Mouse (Mus musculus): ENCODE measurements around the gene Cat. TPM values are rescaled to one million over a fixed set of nuclear protein-coding genes. Genes with fewer than 3 reads are reported as not detected.

Cat gene
- polyA plus RNA-seq, 1 experiment from 2014 or later = 98.2 TPM

DNA sequence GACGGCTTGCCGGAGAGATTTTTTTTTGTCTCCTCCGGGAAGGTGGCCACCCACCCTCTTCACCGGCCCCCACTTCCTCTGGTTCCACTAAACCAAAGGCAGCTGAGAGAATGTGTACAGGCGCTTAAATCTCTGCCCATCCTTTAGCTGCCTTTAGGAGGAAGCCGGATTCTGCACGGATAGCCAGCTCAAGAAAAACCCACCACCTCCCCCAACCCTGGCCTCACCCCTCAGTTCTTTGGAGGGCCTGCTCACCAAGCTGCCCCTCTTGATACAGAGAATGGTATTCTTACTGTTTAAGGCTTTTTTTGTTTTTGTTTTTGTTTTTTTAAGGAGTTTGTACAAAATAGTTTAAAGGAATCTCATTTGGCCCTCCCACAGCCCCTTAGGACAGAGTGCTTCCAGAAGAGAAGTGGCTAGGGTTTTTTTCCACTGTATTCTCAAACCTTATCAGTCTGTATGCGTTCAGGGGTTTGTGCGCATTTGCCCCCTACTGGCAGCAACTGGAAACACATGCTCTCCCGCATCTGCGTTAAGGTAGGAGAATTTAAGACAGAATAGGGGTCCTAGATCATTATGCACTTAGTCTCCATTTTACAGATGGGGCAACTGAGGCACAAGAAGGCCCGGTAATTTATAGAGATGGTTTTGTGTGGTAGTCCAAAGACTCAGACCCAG lies 60.5 kb downstream of the Cat start:
- H3K27me3 ChIP-seq (ENCODE audit: poor library complexity, severe bottlenecking) = peaks cover 19% of the 10 kb centered on the region
- peak overlapping the region; percentile 31; the same call in 1 of the 2 replicates for H3K4me3 ChIP-seq
- WGBS = 15% methylated on average over 12 of the region's 12 CpGs
- H3K36me3 ChIP-seq (replicated peaks) = no peaks in the 10 kb centered on the region
- H3K4me1 ChIP-seq = peaks cover 47% of the 10 kb centered on the region
- DNase-seq (ENCODE audit: extremely low spot score, low spot score) = peak; percentile 66
- H3K27ac ChIP-seq = peak overlapping the region; percentile 62
- H3K9me3 ChIP-seq = no peaks in the 10 kb centered on the region

GRCm38 (mm10) chr2:103423884-103424283 lies 61.1 kb downstream of the Cat start:
- Histone ChIP-seq H3K4me3 (peak overlapping the region; percentile 31; the same call in 1 of the 2 replicates), H3K36me3 (replicated peaks) (no peaks in the 10 kb centered on the region), H3K9me3 (no peaks in the 10 kb centered on the region), H3K4me1 (peaks cover 47% of the 10 kb centered on the region), H3K27ac (peak overlapping the region; percentile 62), H3K27me3 (ENCODE audit: poor library complexity, severe bottlenecking) (peaks cover 19% of the 10 kb centered on the region)
- 43% methylated on average over 12 of the region's 12 CpGs for WGBS
- no peak for DNase-seq (ENCODE audit: extremely low spot score, low spot score)

GRCm38 (mm10) chr2:103420650-103421507 lies 64.1 kb downstream of the Cat start:
- DNase-seq (ENCODE audit: extremely low spot score, low spot score) = no peak
- H3K4me1 ChIP-seq = peaks cover 25% of the 10 kb centered on the region
- H3K4me3 ChIP-seq = no peak overlapping the region
- peaks cover 17% of the 10 kb centered on the region for H3K27me3 ChIP-seq (ENCODE audit: poor library complexity, severe bottlenecking)
- no peaks in the 10 kb centered on the region for H3K9me3 ChIP-seq
- 80% methylated on average over 15 of the region's 15 CpGs for WGBS
- no peak overlapping the region for H3K27ac ChIP-seq
- H3K36me3 ChIP-seq (replicated peaks) = no peaks in the 10 kb centered on the region

- Histone ChIP-seq H3K27me3 (ENCODE audit: poor library complexity, severe bottlenecking) (0 out of 2 replicates have a peak, but pooled peaks cover 8% of the 10 kb centered on the region), H3K27ac (no peak overlapping the region), H3K9me3 (no peaks in the 10 kb centered on the region), H3K36me3 (replicated peaks) (no peaks in the 10 kb centered on the region), H3K4me1 (peaks cover 11% of the 10 kb centered on the region), H3K4me3 (no peak overlapping the region)
- WGBS = 89% methylated on average over 3 of the region's 3 CpGs
- DNase-seq (ENCODE audit: extremely low spot score, low spot score) = no peak
Measured at GRCm38 (mm10) chr2:103415774-103416173, 69.2 kb downstream of the Cat start.

GRCm38 (mm10) chr2:103413381-103413780 lies 71.6 kb downstream of the Cat start:
- H3K27me3 ChIP-seq (ENCODE audit: poor library complexity, severe bottlenecking) = 0 out of 2 replicates have a peak, but pooled peaks cover 8% of the 10 kb centered on the region
- H3K9me3 ChIP-seq = no peaks in the 10 kb centered on the region
- WGBS = 90% methylated on average over 5 of the region's 5 CpGs
- H3K4me3 ChIP-seq = no peak overlapping the region
- H3K27ac ChIP-seq = no peak overlapping the region
- DNase-seq (ENCODE audit: extremely low spot score, low spot score) = no peak
- no peaks in the 10 kb centered on the region for H3K36me3 ChIP-seq (replicated peaks)
- peaks cover 11% of the 10 kb centered on the region for H3K4me1 ChIP-seq

- 82% methylated on average over 3 of the region's 3 CpGs for WGBS
- Histone ChIP-seq H3K36me3 (replicated peaks) (no peaks in the 10 kb centered on the region), H3K4me1 (peaks cover 16% of the 10 kb centered on the region), H3K4me3 (no peak overlapping the region), H3K27ac (no peak overlapping the region), H3K9me3 (no peaks in the 10 kb centered on the region), H3K27me3 (ENCODE audit: poor library complexity, severe bottlenecking) (0 out of 2 replicates have a peak, but pooled peaks cover 8% of the 10 kb centered on the region)
- DNase-seq (ENCODE audit: extremely low spot score, low spot score) = no peak
Measured at GRCm38 (mm10) chr2:103411816-103412215, 73.1 kb downstream of the Cat start.

GRCm38 (mm10) chr2:103411348-103411747 lies 73.6 kb downstream of the Cat start, which contains the start of gene Elf5:
Gene Elf5 (plus strand): TSS chr2:103411688.
- Histone ChIP-seq H3K36me3 (replicated peaks) (no peaks in the 10 kb centered on the region), H3K4me1 (peaks cover 19% of the 10 kb centered on the region), H3K9me3 (no peaks in the 10 kb centered on the region), H3K4me3 (no peak within 1 kb of the TSS), H3K27ac (no peak within 1 kb of the TSS), H3K27me3 (ENCODE audit: poor library complexity, severe bottlenecking) (0 out of 2 replicates have a peak, but pooled peaks cover 8% of the 10 kb centered on the region)
- no peak for DNase-seq (ENCODE audit: extremely low spot score, low spot score)
- WGBS = 90% methylated on average over 6 of the region's 6 CpGs

DNA sequence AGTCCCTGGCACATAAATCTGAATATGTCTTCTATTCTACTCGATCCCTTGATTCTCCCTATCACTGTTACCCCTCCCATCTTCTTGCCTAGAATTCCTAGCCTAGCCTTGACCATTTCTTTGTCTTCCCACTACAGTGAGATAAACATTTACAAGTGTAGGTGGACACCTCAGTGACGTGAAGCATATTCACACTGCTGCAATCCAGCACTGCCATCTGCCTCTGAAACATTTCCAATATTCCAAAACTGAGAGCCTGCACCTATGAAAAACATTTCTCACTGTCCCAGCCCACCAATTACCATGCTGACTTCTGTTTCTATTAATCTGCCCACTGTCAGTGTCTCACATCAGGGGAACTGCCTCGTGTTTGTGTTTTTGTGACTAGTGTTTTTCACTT lies 78.7 kb downstream of the Cat start:
- 89% methylated on average over 3 of the region's 3 CpGs for WGBS
- H3K4me3 ChIP-seq = no peak overlapping the region
- no peaks in the 10 kb centered on the region for H3K9me3 ChIP-seq
- DNase-seq (ENCODE audit: extremely low spot score, low spot score) = no peak
- peaks cover 8% of the 10 kb centered on the region for H3K4me1 ChIP-seq
- no peak overlapping the region for H3K27ac ChIP-seq
- H3K36me3 ChIP-seq (replicated peaks) = no peaks in the 10 kb centered on the region
- H3K27me3 ChIP-seq (ENCODE audit: poor library complexity, severe bottlenecking) = 0 out of 2 replicates have a peak, but pooled peaks cover under 1% of the 10 kb centered on the region

Other genes starting within 250 kb of the Cat start
- not detected in 2 replicates for gene Ehf, start 181.9 kb downstream of the Cat start, polyA plus RNA-seq (2016; fragmentation: Nextera tagmentation; extraction: Ambion mirVana)
- 0.07 TPM in 1 of 2 replicates, not detected in the other for gene Elf5, start 73.5 kb downstream of the Cat start, polyA plus RNA-seq (2016; fragmentation: Nextera tagmentation; extraction: Ambion mirVana)
- 11.5 and 12.9 TPM in 2 replicates for gene Abtb2, start 81.2 kb upstream of the Cat start, polyA plus RNA-seq (2016; fragmentation: Nextera tagmentation; extraction: Ambion mirVana)